Mouse (Mus musculus) embryonic fibroblast, embryonic 13.5 days (primary cell): ENCODE results near the gene Zfp652.

Experiments
- CTCF ChIP-seq: IDR thresholded peaks from 2 replicates; pipeline ENCODE4 v1.5.1; 2011; ENCODE audit warnings: mild to moderate bottlenecking, control low read depth, low read length, moderate library complexity, borderline replicate concordance; ENCODE audit not compliant: insufficient read depth
- POLR2A ChIP-seq: IDR thresholded peaks from 2 replicates; pipeline ENCODE4 v1.6.1; 2011; ENCODE audit warnings: low read depth, mild to moderate bottlenecking, control low read depth, low read length, moderate library complexity

DNA sequence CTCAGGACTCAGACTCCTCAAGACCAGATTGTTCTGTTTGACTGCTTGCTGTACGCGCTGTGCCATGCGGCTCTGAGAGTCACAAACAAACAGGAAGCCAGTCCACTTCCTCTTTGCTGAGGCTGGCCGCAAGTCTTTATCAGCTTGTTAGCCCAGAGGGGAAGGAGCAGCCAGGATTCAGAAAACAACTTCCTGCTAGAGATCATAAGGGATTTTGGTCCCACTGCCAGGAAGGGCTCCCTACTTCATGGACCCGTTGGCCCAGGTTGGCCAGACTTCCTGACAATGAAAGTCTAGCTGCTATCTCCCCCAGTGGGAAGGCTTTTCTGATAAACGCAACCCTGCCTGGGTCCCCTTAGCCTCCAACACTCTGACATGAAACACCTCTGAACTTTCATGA lies 24.0 kb upstream of the Zfp652 start:
- no peak for TF ChIP-seq CTCF
- no peak for TF ChIP-seq POLR2A
